ENCODE assay signal across 11 mouse cellular contexts in genomic region chr1:51594666-51595065, GRCm38 (mm10).
"Had no signal": no experiment of that assay in that cellular context is flagged by ENCODE, and none has a peak within 500 bp of the region (broad histone marks: within the 10 kb centered on the region; RNA-seq: fewer than 3 reads in every experiment).

No protein-coding gene starts in this region.

- H3K4me1 ChIP-seq: liver, embryonic 12.5 days; lung, embryonic 15.5 days; midbrain, embryonic 10.5 days; neural tube, embryonic 13.5 days had no signal

- H3K9ac ChIP-seq: limb, embryonic 15.5 days; liver, embryonic 12.5 days; lung, embryonic 15.5 days; neural tube, embryonic 13.5 days had no signal

- H3K9me3 ChIP-seq: limb, embryonic 15.5 days; liver, embryonic 12.5 days; lung, embryonic 15.5 days; midbrain, embryonic 10.5 days; neural tube, embryonic 13.5 days had no signal

- H3K4me3 ChIP-seq: left cerebral cortex, adult 2 months; limb, embryonic 15.5 days; liver, embryonic 12.5 days; lung, embryonic 15.5 days; midbrain, embryonic 10.5 days; neural tube, embryonic 13.5 days had no signal

- DNase-seq: lung, postnatal 14 days; midbrain, embryonic 14.5 days; retina, postnatal 1 day; right cerebral cortex, postnatal 4 days; spleen, adult 18-20 months had no signal

- ATAC-seq: liver, embryonic 12.5 days had no signal

- H3K36me3 ChIP-seq: limb, embryonic 15.5 days; liver, embryonic 12.5 days; lung, embryonic 15.5 days; midbrain, embryonic 10.5 days; neural tube, embryonic 13.5 days had no signal

- H3K27ac ChIP-seq: left cerebral cortex, adult 2 months; limb, embryonic 15.5 days; liver, embryonic 12.5 days; lung, embryonic 15.5 days; midbrain, embryonic 10.5 days; neural tube, embryonic 13.5 days had no signal

- H3K4me2 ChIP-seq: limb, embryonic 15.5 days; liver, embryonic 12.5 days; lung, embryonic 15.5 days; neural tube, embryonic 13.5 days had no signal

- H3K27me3 ChIP-seq: lung, embryonic 15.5 days; neural tube, embryonic 13.5 days had no signal
